Mouse (Mus musculus) heart, embryonic 14.5 days (tissue): ENCODE results near the gene Agtrap. TPM values are rescaled to one million over a fixed set of nuclear protein-coding genes. Genes with fewer than 3 reads are reported as not detected.

ENCODE experiments used
- ATAC-seq: fragments of 200-750 bp; cut with Nextera tagmentation; 2 replicates; pipeline ENCODE4 v1.8.0; 2017; ENCODE audit warnings: low read depth, moderate TSS enrichment; ENCODE audit not compliant: insufficient number of reproducible peaks, insufficient read depth, low FRiP score
- H3K27ac ChIP-seq, 2 experiments: fragments of 200-500 bp in 1 of 2; fragments of 300-500 bp in 1 of 2; sonication (generic) in 1 of 2; replicated peaks in 1 of 2; 2 replicates each; pipeline ENCODE4 v1.5.1; 2012 to 2014; ENCODE audit warnings: low read depth in 2 of 2, low read length in 2 of 2, control low read depth in 1 of 2, mild to moderate bottlenecking in 1 of 2, mixed read lengths in 1 of 2; ENCODE audit not compliant: control insufficient read depth in 1 of 2, insufficient read depth in 1 of 2
- H3K27me3 ChIP-seq: fragments of 300-500 bp; sonication (generic); 2 replicates; pipeline ENCODE4 v1.6.1; 2014; ENCODE audit warnings: mild to moderate bottlenecking, low read length, control low read depth; ENCODE audit not compliant: control insufficient read depth, insufficient read depth
- H3K36me3 ChIP-seq: fragments of 300-500 bp; sonication (generic); 2 replicates; pipeline ENCODE4 v1.6.1; 2014; ENCODE audit warnings: mild to moderate bottlenecking, control low read depth, low read length, mixed read lengths; ENCODE audit not compliant: control insufficient read depth, insufficient read depth
- H3K4me1 ChIP-seq, 2 experiments: fragments of 200-500 bp in 1 of 2; fragments of 300-500 bp in 1 of 2; sonication (generic) in 1 of 2; 2 replicates each; pipeline ENCODE4 v1.6.1; 2012 to 2014; ENCODE audit warnings: low read length in 2 of 2, control low read depth in 1 of 2, mixed read lengths in 1 of 2; ENCODE audit not compliant: control insufficient read depth in 2 of 2, insufficient read depth in 2 of 2
- H3K4me2 ChIP-seq: fragments of 300-500 bp; sonication (generic); 2 replicates; pipeline ENCODE4 v1.6.1; 2014; ENCODE audit warnings: mild to moderate bottlenecking, low read length
- H3K4me3 ChIP-seq, 2 experiments: fragments of 200-500 bp in 1 of 2; fragments of 300-500 bp in 1 of 2; sonication (generic) in 1 of 2; 2 replicates each; pipeline ENCODE4 v1.5.1; 2012 to 2014; ENCODE audit warnings: low read length in 2 of 2, mild to moderate bottlenecking in 2 of 2, control low read depth in 1 of 2, low read depth in 1 of 2, moderate library complexity in 1 of 2; ENCODE audit not compliant: control insufficient read depth in 1 of 2, insufficient read depth in 1 of 2
- H3K9ac ChIP-seq: fragments of 300-500 bp; sonication (generic); 2 replicates; pipeline ENCODE4 v1.6.1; 2014; ENCODE audit warnings: mild to moderate bottlenecking, low read length
- H3K9me3 ChIP-seq: fragments of 300-500 bp; sonication (generic); 2 replicates; pipeline ENCODE4 v1.6.1; 2016; ENCODE audit warnings: low read length, control low read depth; ENCODE audit not compliant: control insufficient read depth
- WGBS: fragments of 180-500 bp; shearing (Covaris S2); extraction: QIAGEN DNeasy Blood & Tissue Kit; methylation state at CpG from one replicate; pipeline ENCODE4 v1.1.7; 2014; 5-methylcytosine and 5-hydroxymethylcytosine counted together
- polyA plus RNA-seq: library from polyadenylated mRNA; unstranded; fragments of >200 nt; fragmentation: Nextera tagmentation; extraction: Ambion mirVana; gene quantifications from 2 replicates; pipeline ENCODE4 v1.2.1, GENCODE M21; 2014

The Agtrap gene
- polyA plus RNA-seq, 1 experiment from 2014 or later, result 19.5 TPM

GRCm38 (mm10) chr4:148060120-148061085, 27.4 kb downstream of the Agtrap start:
- Histone ChIP-seq H3K9ac (no peak overlapping the region), H3K9me3 (no peaks in the 10 kb centered on the region), H3K4me3 (no peak overlapping the region), H3K27ac (no peak overlapping the region), H3K4me1 (peaks cover 8 to 10% of the 10 kb centered on the region in 2 experiments; a peak in 2 of 4 replicates), H3K27me3 (no peaks in the 10 kb centered on the region), H3K4me2 (no peak overlapping the region), H3K36me3 (peaks cover 38% of the 10 kb centered on the region)
- WGBS, result 48% methylated on average over 13 of the region's 13 CpGs
- no peak for ATAC-seq

GRCm38 (mm10) chr4:148058993-148059392, 28.8 kb downstream of the Agtrap start:
- Histone ChIP-seq H3K4me2 (no peak overlapping the region), H3K4me1 (peaks cover 8 to 10% of the 10 kb centered on the region in 2 experiments; a peak in 2 of 4 replicates), H3K36me3 (peaks cover 52% of the 10 kb centered on the region), H3K9me3 (no peaks in the 10 kb centered on the region), H3K9ac (no peak overlapping the region), H3K4me3 (no peak overlapping the region), H3K27ac (no peak overlapping the region), H3K27me3 (no peaks in the 10 kb centered on the region)
- no peak for ATAC-seq
- 92% methylated on average over 6 of the region's 6 CpGs for WGBS

- Histone ChIP-seq H3K4me2 (no peak overlapping the region), H3K4me1 (peaks cover 8 to 10% of the 10 kb centered on the region in 2 experiments; a peak in 2 of 4 replicates), H3K9me3 (no peaks in the 10 kb centered on the region), H3K4me3 (no peak overlapping the region), H3K27ac (no peak overlapping the region), H3K9ac (no peak overlapping the region), H3K27me3 (no peaks in the 10 kb centered on the region), H3K36me3 (peaks cover 59% of the 10 kb centered on the region)
- no peak for ATAC-seq
- 85% methylated on average over 9 of the region's 9 CpGs for WGBS
Observed at GRCm38 (mm10) chr4:148058218-148058819, 29.5 kb downstream of the Agtrap start.

- no peak for ATAC-seq
- Histone ChIP-seq H3K36me3 (peaks cover 65% of the 10 kb centered on the region), H3K27ac (no peak overlapping the region), H3K4me2 (no peak overlapping the region), H3K4me3 (no peak overlapping the region), H3K9me3 (no peaks in the 10 kb centered on the region), H3K9ac (no peak overlapping the region), H3K27me3 (no peaks in the 10 kb centered on the region), H3K4me1 (peaks cover 8 to 10% of the 10 kb centered on the region in 2 experiments; a peak in 2 of 4 replicates)
- 62% methylated on average over 5 of the region's 5 CpGs for WGBS
Observed at GRCm38 (mm10) chr4:148057661-148058209, 30.1 kb downstream of the Agtrap start.

GRCm38 (mm10) chr4:148056801-148057200, 31.0 kb downstream of the Agtrap start:
- WGBS, result 66% methylated on average over 4 of the region's 4 CpGs
- ATAC-seq, result peak; percentile 44
- Histone ChIP-seq H3K27ac (peak overlapping the region; percentile 62; a peak in 3 of 4 replicates), H3K4me1 (peaks cover 8 to 10% of the 10 kb centered on the region in 2 experiments; a peak in 2 of 4 replicates), H3K27me3 (no peaks in the 10 kb centered on the region), H3K9ac (no peak overlapping the region), H3K36me3 (peaks cover 74% of the 10 kb centered on the region), H3K4me2 (no peak overlapping the region), H3K4me3 (no peak overlapping the region), H3K9me3 (no peaks in the 10 kb centered on the region)

- H3K36me3 ChIP-seq, result peaks cover 79% of the 10 kb centered on the region
- H3K4me1 ChIP-seq, result peaks cover 8 to 10% of the 10 kb centered on the region in 2 experiments; a peak in 2 of 4 replicates
- H3K9ac ChIP-seq, result 0 out of 2 replicates have a peak overlapping the region, but pooled peaks have one; percentile 38
- H3K4me2 ChIP-seq, result no peak overlapping the region
- WGBS, result 81% methylated on average over 7 of the region's 7 CpGs
- H3K27ac ChIP-seq, result peak overlapping the region in 1 of 2 experiments; percentile 62; a peak in 2 of 4 replicates
- no peak overlapping the region for H3K4me3 ChIP-seq
- no peaks in the 10 kb centered on the region for H3K27me3 ChIP-seq
- no peaks in the 10 kb centered on the region for H3K9me3 ChIP-seq
- no peak for ATAC-seq
Observed at GRCm38 (mm10) chr4:148056246-148056645, 31.6 kb downstream of the Agtrap start.

GRCm38 (mm10) chr4:148054961-148055695, 32.7 kb downstream of the Agtrap start:
- peaks cover 90% of the 10 kb centered on the region for H3K36me3 ChIP-seq
- no peaks in the 10 kb centered on the region for H3K9me3 ChIP-seq
- no peak overlapping the region for H3K4me3 ChIP-seq
- no peak overlapping the region for H3K9ac ChIP-seq
- no peak overlapping the region for H3K27ac ChIP-seq
- ATAC-seq, result no peak
- WGBS, result 92% methylated on average over 21 of the region's 21 CpGs
- no peaks in the 10 kb centered on the region for H3K27me3 ChIP-seq
- peaks cover 4 to 10% of the 10 kb centered on the region in 2 experiments; a peak in 2 of 4 replicates for H3K4me1 ChIP-seq
- no peak overlapping the region for H3K4me2 ChIP-seq
